Mouse (Mus musculus): ENCODE results near the gene Otp. TPM values are rescaled to one million over a fixed set of nuclear protein-coding genes. Genes with fewer than 3 reads are reported as not detected.

Gene Otp
- polyA plus RNA-seq, 1 experiment from 2014 or later, result 3.2 TPM

GRCm38 (mm10) chr13:94877991-94878745 lies 2.8 kb downstream of the Otp start:
- peaks cover 61% of the 10 kb centered on the region for H3K27me3 ChIP-seq (ENCODE audit: control insufficient read depth, insufficient read depth, low read depth, low read length)
- ATAC-seq, result no peak
- H3K4me2 ChIP-seq (ENCODE audit: low read length), result no peak overlapping the region
- H3K4me1 ChIP-seq (ENCODE audit: control insufficient read depth, insufficient read depth, low read length), result peaks cover 4% of the 10 kb centered on the region
- H3K9ac ChIP-seq (ENCODE audit: low read depth, low read length), result no peak overlapping the region
- H3K9me3 ChIP-seq (replicated peaks; ENCODE audit: control insufficient read depth, low read length, poor library complexity, severe bottlenecking), result no peaks in the 10 kb centered on the region
- 11% methylated on average over 10 of the region's 10 CpGs for WGBS
- H3K36me3 ChIP-seq (ENCODE audit: control insufficient read depth, insufficient read depth, low read length), result no peaks in the 10 kb centered on the region
- no peak overlapping the region for H3K4me3 ChIP-seq (ENCODE audit: low read depth, low read length)
- no peak overlapping the region for H3K27ac ChIP-seq (ENCODE audit: low read length)

- H3K27me3 ChIP-seq (ENCODE audit: control insufficient read depth, insufficient read depth, low read depth, low read length), result peaks cover 58% of the 10 kb centered on the region
- no peak overlapping the region for H3K4me3 ChIP-seq (ENCODE audit: low read depth, low read length)
- no peaks in the 10 kb centered on the region for H3K9me3 ChIP-seq (replicated peaks; ENCODE audit: control insufficient read depth, low read length, poor library complexity, severe bottlenecking)
- no peak overlapping the region for H3K27ac ChIP-seq (ENCODE audit: low read length)
- no peak overlapping the region for H3K9ac ChIP-seq (ENCODE audit: low read depth, low read length)
- H3K4me1 ChIP-seq (ENCODE audit: control insufficient read depth, insufficient read depth, low read length), result peaks cover 10% of the 10 kb centered on the region
- no peak for ATAC-seq
- no peak overlapping the region for H3K4me2 ChIP-seq (ENCODE audit: low read length)
- no peaks in the 10 kb centered on the region for H3K36me3 ChIP-seq (ENCODE audit: control insufficient read depth, insufficient read depth, low read length)
- 2% methylated on average over 3 of the region's 3 CpGs for WGBS
These were observed 5.8 kb downstream of the Otp start for GRCm38 (mm10) chr13:94881201-94881600.

DNA sequence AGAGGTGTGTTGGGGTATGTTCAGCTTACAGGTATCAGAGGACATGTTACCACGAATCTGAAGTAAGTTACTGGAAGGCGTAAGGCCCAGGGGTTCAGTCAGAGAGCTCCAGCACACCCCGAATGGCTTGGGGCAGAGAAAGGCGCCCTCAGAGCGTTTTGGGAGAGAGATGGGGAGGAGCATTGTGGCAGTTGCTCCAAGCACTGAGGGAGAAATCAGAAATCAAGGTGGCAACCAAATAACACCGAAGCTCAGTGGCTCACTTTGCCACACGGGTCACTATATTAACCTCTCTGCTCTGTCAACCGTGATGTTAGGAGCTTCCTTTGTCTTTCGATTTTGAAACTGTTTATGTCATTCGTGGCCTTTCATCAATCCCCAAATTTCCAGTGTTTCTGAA lies 6.8 kb downstream of the Otp start:
- under 1% methylated on average over 10 of the region's 10 CpGs for WGBS
- H3K36me3 ChIP-seq (ENCODE audit: control insufficient read depth, insufficient read depth, low read length), result no peaks in the 10 kb centered on the region
- peaks cover 51% of the 10 kb centered on the region for H3K27me3 ChIP-seq (ENCODE audit: control insufficient read depth, insufficient read depth, low read depth, low read length)
- H3K4me2 ChIP-seq (ENCODE audit: low read length), result no peak overlapping the region
- no peaks in the 10 kb centered on the region for H3K9me3 ChIP-seq (replicated peaks; ENCODE audit: control insufficient read depth, low read length, poor library complexity, severe bottlenecking)
- no peak overlapping the region for H3K9ac ChIP-seq (ENCODE audit: low read depth, low read length)
- H3K4me1 ChIP-seq (ENCODE audit: control insufficient read depth, insufficient read depth, low read length), result peaks cover 10% of the 10 kb centered on the region
- no peak overlapping the region for H3K4me3 ChIP-seq (ENCODE audit: low read depth, low read length)
- ATAC-seq, result no peak
- H3K27ac ChIP-seq (ENCODE audit: low read length), result no peak overlapping the region

- 0% methylated on average over 31 of the region's 37 CpGs for WGBS
- Histone ChIP-seq H3K9ac (ENCODE audit: low read depth, low read length) (no peak overlapping the region), H3K4me1 (ENCODE audit: control insufficient read depth, insufficient read depth, low read length) (peaks cover 10% of the 10 kb centered on the region), H3K4me2 (ENCODE audit: low read length) (peak overlapping the region; percentile 50), H3K36me3 (ENCODE audit: control insufficient read depth, insufficient read depth, low read length) (no peaks in the 10 kb centered on the region), H3K27ac (ENCODE audit: low read length) (no peak overlapping the region), H3K27me3 (ENCODE audit: control insufficient read depth, insufficient read depth, low read depth, low read length) (peaks cover 48% of the 10 kb centered on the region), H3K4me3 (ENCODE audit: low read depth, low read length) (peak overlapping the region; percentile 32), H3K9me3 (replicated peaks; ENCODE audit: control insufficient read depth, low read length, poor library complexity, severe bottlenecking) (no peaks in the 10 kb centered on the region)
- peak; percentile 33; the same call in 1 of the 2 replicates for ATAC-seq
These were observed 7.3 kb downstream of the Otp start for GRCm38 (mm10) chr13:94882711-94883145.

DNA sequence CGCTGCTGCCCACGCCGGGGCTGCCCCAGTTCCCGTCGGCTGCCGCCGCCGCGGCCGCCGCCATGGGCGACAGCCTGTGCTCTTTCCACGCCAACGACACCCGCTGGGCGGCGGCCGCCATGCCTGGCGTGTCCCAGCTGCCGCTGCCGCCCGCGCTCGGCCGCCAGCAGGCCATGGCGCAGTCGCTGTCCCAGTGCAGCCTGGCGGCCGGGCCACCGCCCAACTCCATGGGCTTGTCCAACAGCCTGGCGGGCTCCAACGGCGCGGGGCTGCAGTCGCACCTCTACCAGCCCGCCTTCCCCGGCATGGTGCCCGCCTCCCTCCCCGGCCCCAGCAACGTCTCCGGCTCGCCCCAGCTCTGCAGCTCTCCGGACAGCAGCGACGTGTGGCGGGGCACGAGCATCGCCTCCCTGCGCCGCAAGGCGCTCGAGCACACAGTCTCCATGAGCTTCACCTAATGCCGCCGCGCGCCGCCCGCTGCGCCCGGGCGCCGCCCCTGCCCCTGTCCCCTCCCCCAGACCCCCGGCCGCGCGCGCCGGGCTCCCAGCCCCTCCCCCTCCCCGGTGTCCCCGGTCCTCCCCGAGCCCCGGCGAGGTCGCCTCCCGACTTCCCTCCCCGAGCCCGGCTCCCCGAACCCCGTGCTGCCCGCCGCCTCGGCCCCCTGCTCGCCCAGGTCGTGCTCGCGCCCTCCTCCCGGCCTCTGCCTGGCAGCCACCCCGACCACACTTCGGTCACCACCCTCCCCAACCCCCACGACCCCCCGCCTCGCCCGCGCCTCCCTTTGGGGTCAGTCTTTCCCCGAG lies 8.0 kb downstream of the Otp start:
- H3K36me3 ChIP-seq (ENCODE audit: control insufficient read depth, insufficient read depth, low read length), result no peaks in the 10 kb centered on the region
- peak; percentile 69 for ATAC-seq
- no peaks in the 10 kb centered on the region for H3K9me3 ChIP-seq (replicated peaks; ENCODE audit: control insufficient read depth, low read length, poor library complexity, severe bottlenecking)
- H3K27me3 ChIP-seq (ENCODE audit: control insufficient read depth, insufficient read depth, low read depth, low read length), result peaks cover 52% of the 10 kb centered on the region
- H3K9ac ChIP-seq (ENCODE audit: low read depth, low read length), result peak overlapping the region; percentile 25; the same call in 1 of the 2 replicates
- 0 out of 2 replicates have a peak overlapping the region, but pooled peaks have one; percentile 17 for H3K27ac ChIP-seq (ENCODE audit: low read length)
- peaks cover 10% of the 10 kb centered on the region for H3K4me1 ChIP-seq (ENCODE audit: control insufficient read depth, insufficient read depth, low read length)
- H3K4me3 ChIP-seq (ENCODE audit: low read depth, low read length), result peak overlapping the region; percentile 32
- H3K4me2 ChIP-seq (ENCODE audit: low read length), result peak overlapping the region; percentile 50
- 1% methylated on average over 70 of the region's 95 CpGs for WGBS

DNA sequence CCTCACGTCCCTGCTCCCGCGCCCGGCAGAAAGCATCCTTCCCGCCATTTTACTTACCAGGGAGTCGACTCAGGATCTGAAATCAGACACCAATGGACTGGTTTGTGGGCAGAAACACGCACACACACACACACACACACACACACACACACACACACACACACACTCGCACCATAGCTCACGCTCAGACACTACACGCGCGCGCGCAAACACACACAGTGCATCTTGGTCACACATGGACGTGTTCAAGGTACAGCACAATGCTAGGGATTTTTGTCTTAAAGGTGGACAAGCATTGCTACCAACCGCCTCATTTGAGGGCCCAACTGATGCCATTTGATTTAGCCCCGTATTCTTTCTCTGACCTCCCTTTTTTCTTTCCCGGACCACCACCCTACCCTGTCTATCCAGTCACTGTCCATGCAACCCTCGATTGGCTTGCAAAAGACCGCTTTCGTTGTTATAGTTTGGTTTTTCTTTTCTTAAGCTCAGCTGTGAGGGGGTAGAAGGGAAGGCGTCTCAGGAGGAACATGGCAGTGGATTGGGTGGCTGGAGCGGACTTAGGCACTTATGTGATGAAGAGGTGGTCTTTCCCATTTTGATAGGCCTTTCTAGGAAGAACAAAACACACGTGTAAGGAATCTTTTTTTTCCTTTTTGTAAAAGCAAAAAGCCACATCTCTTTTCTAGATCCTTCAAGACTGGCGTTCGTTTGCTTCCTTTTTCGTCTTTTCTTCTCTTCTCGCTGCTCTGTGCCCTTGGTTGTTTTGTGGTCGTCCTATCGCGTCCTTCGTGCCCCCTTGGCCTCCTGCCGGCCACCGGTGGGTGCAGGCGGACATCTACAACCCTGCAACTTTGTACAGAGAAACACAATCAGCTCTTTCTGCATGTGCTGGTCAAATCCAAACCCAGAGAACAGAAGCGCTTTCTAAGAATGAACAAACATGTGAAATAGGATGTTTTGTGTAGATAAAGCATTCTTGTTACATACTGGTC lies 8.9 kb downstream of the Otp start:
- no peak for ATAC-seq
- Histone ChIP-seq H3K4me2 (ENCODE audit: low read length) (peak overlapping the region; percentile 50; the same call in 1 of the 2 replicates), H3K27ac (ENCODE audit: low read length) (no peak overlapping the region), H3K4me3 (ENCODE audit: low read depth, low read length) (no peak overlapping the region; the same call in 1 of the 2 replicates), H3K27me3 (ENCODE audit: control insufficient read depth, insufficient read depth, low read depth, low read length) (peaks cover 57% of the 10 kb centered on the region), H3K9me3 (replicated peaks; ENCODE audit: control insufficient read depth, low read length, poor library complexity, severe bottlenecking) (no peaks in the 10 kb centered on the region), H3K4me1 (ENCODE audit: control insufficient read depth, insufficient read depth, low read length) (peaks cover 10% of the 10 kb centered on the region), H3K9ac (ENCODE audit: low read depth, low read length) (no peak overlapping the region), H3K36me3 (ENCODE audit: control insufficient read depth, insufficient read depth, low read length) (no peaks in the 10 kb centered on the region)
- WGBS, result 2% methylated on average over 35 of the region's 36 CpGs

DNA sequence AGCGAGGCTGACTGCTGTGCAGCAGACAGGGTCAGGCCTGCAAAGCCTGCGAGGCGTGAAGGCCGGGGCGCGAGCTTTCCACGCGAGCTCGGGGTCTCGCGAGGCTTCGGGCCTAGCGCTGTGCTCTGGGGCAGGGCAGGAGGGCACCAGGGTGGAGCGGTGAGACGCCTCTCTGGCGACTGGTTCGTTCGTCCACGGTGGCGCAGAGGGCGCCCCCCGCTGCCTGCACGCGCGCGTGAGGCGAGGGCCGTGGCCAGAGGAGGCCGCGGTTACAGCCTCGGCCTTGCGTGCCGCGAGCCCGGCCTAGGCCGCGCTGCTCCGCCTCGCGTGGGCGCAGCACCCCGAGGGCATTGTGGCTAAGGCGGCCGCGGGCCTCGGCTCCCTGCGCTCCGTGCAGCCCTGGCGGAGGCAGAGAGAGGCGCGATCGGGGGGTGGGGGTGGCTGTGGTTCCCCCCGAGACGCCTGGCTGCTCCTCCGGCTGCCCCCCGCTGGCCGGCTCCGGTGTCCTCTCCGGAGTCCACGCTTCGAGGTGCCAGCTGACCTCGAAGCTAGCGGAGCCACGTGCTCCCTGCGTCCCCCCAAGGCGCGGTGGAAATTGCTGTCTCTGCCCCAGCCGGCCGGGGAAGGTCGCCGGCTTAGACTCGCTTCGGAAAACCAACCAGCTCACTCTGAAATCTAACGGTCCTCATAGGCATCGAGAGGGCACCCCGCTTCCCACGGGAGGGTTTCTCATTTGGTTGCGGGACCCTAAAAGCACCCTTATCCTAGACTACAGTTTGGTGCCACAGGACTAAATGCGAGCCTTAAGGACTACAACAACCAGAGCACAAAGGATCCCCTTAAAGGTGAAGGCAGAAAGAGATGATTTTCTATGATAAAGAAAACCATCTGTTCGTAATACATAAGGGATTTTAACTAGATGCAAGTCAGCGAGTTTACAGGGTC lies 10.2 kb downstream of the Otp start:
- Histone ChIP-seq H3K9me3 (replicated peaks; ENCODE audit: control insufficient read depth, low read length, poor library complexity, severe bottlenecking) (no peaks in the 10 kb centered on the region), H3K4me3 (ENCODE audit: low read depth, low read length) (peak overlapping the region; percentile 19), H3K4me2 (ENCODE audit: low read length) (peak overlapping the region; percentile 38), H3K27me3 (ENCODE audit: control insufficient read depth, insufficient read depth, low read depth, low read length) (peaks cover 61% of the 10 kb centered on the region), H3K27ac (ENCODE audit: low read length) (peak overlapping the region; percentile 38), H3K4me1 (ENCODE audit: control insufficient read depth, insufficient read depth, low read length) (peaks cover 10% of the 10 kb centered on the region), H3K9ac (ENCODE audit: low read depth, low read length) (no peak overlapping the region), H3K36me3 (ENCODE audit: control insufficient read depth, insufficient read depth, low read length) (no peaks in the 10 kb centered on the region)
- ATAC-seq, result peak; percentile 26; the same call in 1 of the 2 replicates
- WGBS, result 1% methylated on average over 75 of the region's 81 CpGs

All from midbrain, embryonic 16.5 days (tissue).